ENCODE assay signal across 25 mouse cellular contexts in genomic region chr2:53713106-53713640, GRCm38 (mm10).
"Had no signal": no experiment of that assay in that cellular context is flagged by ENCODE, and none has a peak within 500 bp of the region (broad histone marks: within the 10 kb centered on the region; RNA-seq: fewer than 3 reads in every experiment).

No protein-coding gene starts in this region.

- DNase-seq: kidney, adult 8-10 months; kidney, postnatal 14 days; kidney, postnatal 4 days; layer of hippocampus, postnatal 36 days; liver; lung, adult 18-20 months; lung, postnatal 10 days; lung, postnatal 4 days; midbrain, embryonic 14.5 days; right cerebral cortex, adult 18-20 months; right cerebral cortex, postnatal 14 days; right cerebral cortex, postnatal 4 days; thymus, adult 2 months; thymus, postnatal 14 days; thymus, postnatal 4 days had no signal

- H3K4me2 ChIP-seq: kidney, embryonic 15.5 days; limb, embryonic 13.5 days; liver, embryonic 12.5 days; liver, embryonic 15.5 days; lung, embryonic 15.5 days; midbrain, embryonic 11.5 days; neural tube, embryonic 12.5 days; neural tube, embryonic 15.5 days had no signal

- H3K27ac ChIP-seq: kidney, embryonic 15.5 days; limb, embryonic 10.5 days; limb, embryonic 13.5 days; liver, embryonic 12.5 days; liver, embryonic 15.5 days; lung, embryonic 15.5 days; neural tube, embryonic 12.5 days; neural tube, embryonic 15.5 days; stomach, postnatal 0 days had no signal

- H3K27me3 ChIP-seq: kidney, embryonic 15.5 days; limb, embryonic 13.5 days; liver, embryonic 12.5 days; liver, embryonic 15.5 days; lung, embryonic 15.5 days; neural tube, embryonic 12.5 days; neural tube, embryonic 15.5 days had no signal

- H3K4me3 ChIP-seq: kidney, embryonic 15.5 days; limb, embryonic 10.5 days; limb, embryonic 13.5 days; liver, embryonic 12.5 days; liver, embryonic 15.5 days; lung, embryonic 15.5 days; neural tube, embryonic 12.5 days; neural tube, embryonic 15.5 days had no signal

- ATAC-seq: liver, embryonic 12.5 days had no signal

- H3K9me3 ChIP-seq: kidney, embryonic 15.5 days; limb, embryonic 10.5 days; limb, embryonic 13.5 days; liver, embryonic 12.5 days; liver, embryonic 15.5 days; lung, embryonic 15.5 days; neural tube, embryonic 12.5 days; neural tube, embryonic 15.5 days had no signal

- H3K9ac ChIP-seq: kidney, embryonic 15.5 days; limb, embryonic 13.5 days; liver, embryonic 12.5 days; liver, embryonic 15.5 days; lung, embryonic 15.5 days; neural tube, embryonic 12.5 days; neural tube, embryonic 15.5 days had no signal

- H3K36me3 ChIP-seq: kidney, embryonic 15.5 days; limb, embryonic 10.5 days; limb, embryonic 13.5 days; liver, embryonic 12.5 days; liver, embryonic 15.5 days; lung, embryonic 15.5 days; neural tube, embryonic 12.5 days; neural tube, embryonic 15.5 days had no signal

- H3K4me1 ChIP-seq: kidney, embryonic 15.5 days; limb, embryonic 10.5 days; limb, embryonic 13.5 days; liver, embryonic 12.5 days; liver, embryonic 15.5 days; lung, embryonic 15.5 days; neural tube, embryonic 12.5 days; neural tube, embryonic 15.5 days had no signal
